Mouse (Mus musculus): ENCODE results near the gene Abr. TPM values are rescaled to one million over a fixed set of nuclear protein-coding genes. Genes with fewer than 3 reads are reported as not detected.
A peak's percentile ranks its signal among the peaks of the same experiment; 100 is the strongest.

Gene Abr
- polyA plus RNA-seq, 1 experiment, result 81.3 TPM

DNA sequence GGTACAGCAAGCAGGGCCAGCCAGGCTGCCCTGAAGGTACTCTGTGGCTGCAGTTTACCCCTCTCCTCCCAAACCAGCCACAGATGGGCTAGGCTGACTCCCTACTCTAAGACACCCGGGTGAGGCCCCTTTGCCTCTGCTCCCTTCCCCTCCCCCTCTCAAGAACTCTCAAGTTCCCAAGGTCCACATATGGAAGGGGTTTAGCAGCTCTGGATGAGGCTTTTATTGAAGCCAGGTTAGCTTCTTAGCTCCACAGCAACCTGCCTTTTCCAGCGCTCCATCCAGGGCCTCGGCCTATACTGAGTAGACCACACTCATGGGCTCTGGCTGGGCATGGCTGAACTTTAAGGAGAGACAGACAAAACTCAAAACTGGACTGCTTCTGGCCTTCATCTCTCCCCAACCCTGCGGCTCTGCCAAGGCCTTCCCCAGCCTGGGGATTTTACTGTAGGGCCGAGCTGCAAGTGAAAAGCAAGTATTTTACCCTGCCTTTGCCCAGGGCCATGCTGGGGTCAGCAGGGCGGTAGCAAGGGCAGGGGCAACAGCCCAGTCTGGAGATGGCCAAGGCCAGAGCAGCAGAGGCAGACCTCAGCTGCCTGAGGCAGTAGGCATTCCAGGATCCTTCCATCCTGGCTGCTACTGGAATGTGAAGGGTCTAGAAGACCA is 192.0 kb downstream of the Abr start:
- Histone ChIP-seq H3K36me3 (ENCODE audit: control insufficient read depth, insufficient read depth) (peaks cover 29% of the 10 kb centered on the region), H3K79me2 (ENCODE audit: control insufficient read depth, insufficient read depth) (no peaks in the 10 kb centered on the region), H3K27me3 (ENCODE audit: control insufficient read depth, insufficient read depth, insufficient read length) (no peaks in the 10 kb centered on the region), H3K4me2 (ENCODE audit: low read depth) (no peak overlapping the region), H3ac (ENCODE audit: control insufficient read depth, insufficient read length) (no peak overlapping the region), H3K4me3 (no peak overlapping the region)
- TF ChIP-seq MYOG (IDR thresholded peaks at IDR 0.05; ENCODE audit: control insufficient read depth in 1 of 3, insufficient read depth in 1 of 3, insufficient read length in 2 of 3, low read depth in 2 of 3) (no peak), MYOD1 (IDR thresholded peaks at IDR 0.05; ENCODE audit: control insufficient read depth in 1 of 3, insufficient read length in 2 of 3, low read depth in 2 of 3) (no peak), POLR2A (IDR thresholded peaks at IDR 0.05; ENCODE audit: insufficient read length, low read depth) (no peak), REST (IDR thresholded peaks at IDR 0.05; ENCODE audit: insufficient read depth, insufficient read length) (no peak), POLR2AphosphoS2 (IDR thresholded peaks at IDR 0.05; ENCODE audit: insufficient read length, low read depth) (no peak), SRF (IDR thresholded peaks at IDR 0.05; ENCODE audit: control insufficient read depth, insufficient read length, low read depth) (no peak), TCF12 (IDR thresholded peaks at IDR 0.05; ENCODE audit: insufficient read depth, poor library complexity, severe bottlenecking) (no peak), MAX (IDR thresholded peaks at IDR 0.05; ENCODE audit: low read depth) (no peak), E2F4 (IDR thresholded peaks at IDR 0.05; ENCODE audit: insufficient read depth) (no peak)

GRCm38 (mm10) chr11:76429556-76429955 is 192.6 kb downstream of the Abr start:
- peaks cover 27% of the 10 kb centered on the region for H3K36me3 ChIP-seq (ENCODE audit: control insufficient read depth, insufficient read depth)
- no peaks in the 10 kb centered on the region for H3K27me3 ChIP-seq (ENCODE audit: control insufficient read depth, insufficient read depth, insufficient read length)
- H3K79me2 ChIP-seq (ENCODE audit: control insufficient read depth, insufficient read depth), result no peaks in the 10 kb centered on the region
- TF ChIP-seq TCF3 (IDR thresholded peaks at IDR 0.05; ENCODE audit: insufficient read length, low read depth) (no peak), SRF (IDR thresholded peaks at IDR 0.05; ENCODE audit: control insufficient read depth, insufficient read length, low read depth) (no peak), MAX (IDR thresholded peaks at IDR 0.05; ENCODE audit: low read depth) (no peak), POLR2AphosphoS2 (IDR thresholded peaks at IDR 0.05; ENCODE audit: insufficient read length, low read depth) (no peak), MYOG (IDR thresholded peaks at IDR 0.05; ENCODE audit: control insufficient read depth in 1 of 3, insufficient read depth in 1 of 3, insufficient read length in 2 of 3, low read depth in 2 of 3) (no peak), CEBPB (IDR thresholded peaks at IDR 0.05; ENCODE audit: insufficient read depth, poor library complexity, severe bottlenecking) (no peak), USF1 (IDR thresholded peaks at IDR 0.05; ENCODE audit: low read depth) (no peak), TCF12 (IDR thresholded peaks at IDR 0.05; ENCODE audit: insufficient read depth, poor library complexity, severe bottlenecking) (no peak), REST (IDR thresholded peaks at IDR 0.05; ENCODE audit: insufficient read depth, insufficient read length) (no peak), E2F4 (IDR thresholded peaks at IDR 0.05; ENCODE audit: insufficient read depth) (no peak), POLR2A (IDR thresholded peaks at IDR 0.05; ENCODE audit: insufficient read length, low read depth) (no peak), MYOD1 (IDR thresholded peaks at IDR 0.05; ENCODE audit: control insufficient read depth in 1 of 3, insufficient read length in 2 of 3, low read depth in 2 of 3) (no peak)
- no peak overlapping the region for H3K4me2 ChIP-seq (ENCODE audit: low read depth)
- no peak overlapping the region for H3K4me3 ChIP-seq
- H3ac ChIP-seq (ENCODE audit: control insufficient read depth, insufficient read length), result no peak overlapping the region

- Histone ChIP-seq H3ac (ENCODE audit: control insufficient read depth, insufficient read length) (no peak overlapping the region), H3K27me3 (ENCODE audit: control insufficient read depth, insufficient read depth, insufficient read length) (no peaks in the 10 kb centered on the region), H3K79me2 (ENCODE audit: control insufficient read depth, insufficient read depth) (no peaks in the 10 kb centered on the region), H3K36me3 (ENCODE audit: control insufficient read depth, insufficient read depth) (peaks cover 22% of the 10 kb centered on the region), H3K4me2 (ENCODE audit: low read depth) (no peak overlapping the region), H3K4me3 (no peak overlapping the region)
- TF ChIP-seq MAX (IDR thresholded peaks at IDR 0.05; ENCODE audit: low read depth), result no peak
- TF ChIP-seq USF1 (IDR thresholded peaks at IDR 0.05; ENCODE audit: low read depth), result peak; percentile 4
Measured at GRCm38 (mm10) chr11:76429046-76429445, 193.1 kb downstream of the Abr start.

- Histone ChIP-seq H3K4me3 (no peak overlapping the region), H3K27me3 (ENCODE audit: control insufficient read depth, insufficient read depth, insufficient read length) (no peaks in the 10 kb centered on the region), H3K79me2 (ENCODE audit: control insufficient read depth, insufficient read depth) (no peaks in the 10 kb centered on the region), H3ac (ENCODE audit: control insufficient read depth, insufficient read length) (no peak overlapping the region), H3K36me3 (ENCODE audit: control insufficient read depth, insufficient read depth) (peaks cover 19% of the 10 kb centered on the region), H3K4me2 (ENCODE audit: low read depth) (no peak overlapping the region)
- TF ChIP-seq MYOG (IDR thresholded peaks at IDR 0.05; ENCODE audit: control insufficient read depth in 1 of 3, insufficient read depth in 1 of 3, insufficient read length in 2 of 3, low read depth in 2 of 3) (no peak), REST (IDR thresholded peaks at IDR 0.05; ENCODE audit: insufficient read depth, insufficient read length) (no peak), CEBPB (IDR thresholded peaks at IDR 0.05; ENCODE audit: insufficient read depth, poor library complexity, severe bottlenecking) (no peak), SRF (IDR thresholded peaks at IDR 0.05; ENCODE audit: control insufficient read depth, insufficient read length, low read depth) (no peak), TCF3 (IDR thresholded peaks at IDR 0.05; ENCODE audit: insufficient read length, low read depth) (no peak), TCF12 (IDR thresholded peaks at IDR 0.05; ENCODE audit: insufficient read depth, poor library complexity, severe bottlenecking) (no peak), POLR2AphosphoS2 (IDR thresholded peaks at IDR 0.05; ENCODE audit: insufficient read length, low read depth) (no peak), POLR2A (IDR thresholded peaks at IDR 0.05; ENCODE audit: insufficient read length, low read depth) (no peak), MAX (IDR thresholded peaks at IDR 0.05; ENCODE audit: low read depth) (no peak), E2F4 (IDR thresholded peaks at IDR 0.05; ENCODE audit: insufficient read depth) (no peak), MYOD1 (IDR thresholded peaks at IDR 0.05; ENCODE audit: control insufficient read depth in 1 of 3, insufficient read length in 2 of 3, low read depth in 2 of 3) (no peak), USF1 (IDR thresholded peaks at IDR 0.05; ENCODE audit: low read depth) (no peak)
Measured at GRCm38 (mm10) chr11:76427781-76428180, 194.3 kb downstream of the Abr start.

- H3K36me3 ChIP-seq (ENCODE audit: control insufficient read depth, insufficient read depth), result peaks cover 26% of the 10 kb centered on the region
- H3K27me3 ChIP-seq (ENCODE audit: control insufficient read depth, insufficient read depth, insufficient read length), result no peaks in the 10 kb centered on the region
- H3ac ChIP-seq (ENCODE audit: control insufficient read depth, insufficient read length), result no peak overlapping the region
- no peak for TF ChIP-seq CEBPB (IDR thresholded peaks at IDR 0.05; ENCODE audit: insufficient read depth, poor library complexity, severe bottlenecking)
- no peak for TF ChIP-seq SRF (IDR thresholded peaks at IDR 0.05; ENCODE audit: control insufficient read depth, insufficient read length, low read depth)
- no peak overlapping the region for H3K4me2 ChIP-seq (ENCODE audit: low read depth)
- H3K79me2 ChIP-seq (ENCODE audit: control insufficient read depth, insufficient read depth), result no peaks in the 10 kb centered on the region
- no peak overlapping the region for H3K4me3 ChIP-seq
Measured at GRCm38 (mm10) chr11:76425749-76426148, 196.4 kb downstream of the Abr start.
